Mouse (Mus musculus): ENCODE measurements around the gene Evx1. TPM values are rescaled to one million over a fixed set of nuclear protein-coding genes. Genes with fewer than 3 reads are reported as not detected.

The Evx1 gene
- total and polyA plus RNA-seq, 3 experiments: not detected

DNA sequence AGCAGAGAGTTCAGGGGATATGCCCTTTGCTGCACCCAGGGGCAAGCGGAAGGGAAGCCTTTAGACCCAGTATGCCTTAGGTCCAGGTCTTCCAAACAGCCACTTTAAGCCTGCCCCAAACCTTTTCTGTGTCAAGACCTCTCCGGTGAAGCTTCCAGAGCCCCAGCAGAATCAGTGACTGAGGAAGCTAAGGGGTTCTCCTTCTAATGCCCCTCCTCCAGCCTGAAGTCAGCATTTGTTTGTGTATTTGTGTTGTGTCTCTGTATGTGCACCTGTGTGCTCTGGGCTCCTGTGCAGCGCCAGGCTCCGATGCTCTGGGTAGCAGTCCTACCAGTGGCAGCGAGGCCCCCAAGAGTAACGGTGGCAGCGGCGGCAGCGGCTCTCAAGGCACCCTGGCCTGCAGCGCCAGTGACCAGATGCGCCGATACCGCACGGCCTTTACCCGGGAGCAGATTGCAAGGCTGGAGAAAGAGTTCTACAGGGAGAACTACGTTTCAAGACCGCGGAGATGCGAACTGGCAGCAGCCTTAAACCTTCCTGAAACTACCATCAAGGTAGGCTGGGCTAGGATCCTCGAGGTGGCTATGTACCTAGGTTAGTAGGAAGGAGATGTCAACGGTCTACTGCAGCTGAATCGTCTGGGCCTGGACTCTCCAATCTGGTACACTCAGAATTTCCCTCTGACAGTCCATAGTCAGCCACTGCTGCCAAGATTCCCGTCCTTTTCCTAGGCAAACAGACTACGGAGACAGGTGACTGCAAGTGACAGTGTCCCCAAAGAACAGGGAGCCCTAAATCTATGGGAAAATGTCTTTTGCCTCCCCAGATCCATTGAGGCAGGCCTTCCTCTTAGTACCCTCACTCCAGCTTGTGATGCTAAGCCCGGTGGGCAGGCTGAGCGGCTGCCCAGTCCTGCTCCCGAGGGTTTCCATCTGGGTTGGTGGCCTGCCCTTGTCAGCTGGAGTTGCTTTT is 2.4 kb downstream of the Evx1 start:
- TF ChIP-seq POLR2A (IDR thresholded peaks at IDR 0.05; ENCODE audit: low read depth, low read length): no peak
- TF ChIP-seq POLR2AphosphoS2 (IDR thresholded peaks at IDR 0.05; ENCODE audit: low read depth, low read length): no peak
- TF ChIP-seq PAX5 (IDR thresholded peaks at IDR 0.05; ENCODE audit: low read length): no peak
- no peak for TF ChIP-seq ZKSCAN1 (IDR thresholded peaks at IDR 0.05; ENCODE audit: borderline replicate concordance, low read depth, low read length)
- no peak for TF ChIP-seq NRF1 (IDR thresholded peaks at IDR 0.05; ENCODE audit: low read depth, low read length)
- TF ChIP-seq ETS1 (conservative IDR thresholded peaks at IDR 0.05; ENCODE audit: low read depth, low read length): no peak
- TF ChIP-seq ZNF384 (IDR thresholded peaks at IDR 0.05; ENCODE audit: low read depth, low read length): no peak
- TF ChIP-seq E2F4 (IDR thresholded peaks at IDR 0.05; ENCODE audit: insufficient replicate concordance, low read depth, low read length): no peak
- no peak for TF ChIP-seq KAT2A (IDR thresholded peaks at IDR 0.05; ENCODE audit: insufficient replicate concordance, low read length)
- no peak for TF ChIP-seq CHD1 (IDR thresholded peaks at IDR 0.05; ENCODE audit: low read depth, low read length)
- TF ChIP-seq HCFC1 (IDR thresholded peaks at IDR 0.05; ENCODE audit: low read depth, low read length): no peak
- no peak for TF ChIP-seq SIN3A (IDR thresholded peaks at IDR 0.05; ENCODE audit: low read length)
- no peak for TF ChIP-seq CTCF (conservative IDR thresholded peaks at IDR 0.05 in 1 of 2, IDR thresholded peaks at IDR 0.05 in 1 of 2; ENCODE audit: low read depth in 2 of 2, low read length in 2 of 2)
- TF ChIP-seq MYC (IDR thresholded peaks at IDR 0.05; ENCODE audit: low read depth, low read length): no peak
- in situ Hi-C loops (cut with MboI; ENCODE audit: low pct_ligation_motif_present, low pct_unique_long_range_greater_than_20kb, low sequenced_read_pairs): no loop called here
- no peak overlapping the region for H3K4me3 ChIP-seq (replicated peaks in 1 of 3; ENCODE audit: low read depth in 2 of 3, low read length in 2 of 3, poor library complexity in 1 of 3)
- H3K27me3 ChIP-seq (replicated peaks): no peaks in the 10 kb centered on the region
- H3K27ac ChIP-seq (ENCODE audit: insufficient read depth, low read depth): no peak overlapping the region
- H3K4me1 ChIP-seq (ENCODE audit: control insufficient read depth in 1 of 2, insufficient read depth in 2 of 2): no peaks in the 10 kb centered on the region
- no peaks in the 10 kb centered on the region for H3K79me2 ChIP-seq (replicated peaks; ENCODE audit: control insufficient read depth, extremely low read depth, insufficient read depth, poor library complexity, severe bottlenecking)
- no peak overlapping the region for H3K9ac ChIP-seq (ENCODE audit: insufficient read depth, low read depth)
- dilution Hi-C loops (cut with MboI; ENCODE audit: extremely low pct_ligation_motif_present, extremely low pct_unique_long_range_greater_than_20kb, low sequenced_read_pairs): no loop called here
- no peak overlapping the region for H3K4me2 ChIP-seq (ENCODE audit: insufficient read depth, low read depth, poor library complexity, severe bottlenecking)
- H3K9me3 ChIP-seq (replicated peaks; ENCODE audit: low read length): peaks cover 2% of the 10 kb centered on the region
- DNase-seq (ENCODE audit: extremely low read depth): no peak
- no peaks in the 10 kb centered on the region for H3K36me3 ChIP-seq (replicated peaks in 1 of 2; ENCODE audit: control insufficient read depth in 1 of 2, insufficient read depth in 1 of 2, low read length in 1 of 2)

DNA sequence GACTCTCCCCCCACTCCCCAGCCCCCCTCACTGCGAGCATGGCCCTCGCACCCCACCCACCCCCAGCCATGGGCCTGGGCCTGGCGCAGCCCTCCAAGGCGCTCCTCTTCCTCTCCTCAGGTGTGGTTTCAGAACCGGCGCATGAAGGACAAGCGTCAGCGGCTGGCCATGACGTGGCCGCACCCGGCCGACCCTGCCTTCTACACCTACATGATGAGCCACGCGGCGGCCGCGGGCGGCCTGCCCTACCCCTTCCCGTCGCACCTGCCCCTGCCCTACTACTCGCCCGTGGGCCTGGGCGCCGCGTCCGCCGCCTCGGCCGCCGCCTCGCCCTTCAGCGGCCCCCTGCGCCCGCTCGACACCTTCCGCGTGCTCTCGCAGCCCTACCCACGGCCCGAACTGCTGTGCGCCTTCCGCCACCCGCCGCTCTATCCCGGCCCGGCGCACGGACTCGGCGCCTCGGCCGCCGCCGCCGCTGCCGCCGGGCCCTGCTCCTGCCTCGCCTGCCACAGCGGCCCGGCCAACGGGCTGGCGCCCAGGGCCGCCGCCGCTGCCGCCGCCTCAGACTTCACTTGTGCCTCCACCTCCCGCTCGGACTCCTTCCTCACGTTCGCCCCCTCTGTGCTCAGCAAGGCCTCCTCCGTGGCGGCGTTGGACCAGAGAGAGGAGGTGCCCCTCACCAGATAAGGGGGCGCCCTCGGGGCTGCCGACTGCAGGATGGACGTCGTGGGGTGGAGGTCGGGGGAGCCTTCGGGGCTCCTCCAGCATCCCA is 3.3 kb downstream of the Evx1 start:
- Histone ChIP-seq H3K9me3 (replicated peaks; ENCODE audit: low read length) (peaks cover 2% of the 10 kb centered on the region), H3K79me2 (replicated peaks; ENCODE audit: control insufficient read depth, extremely low read depth, insufficient read depth, poor library complexity, severe bottlenecking) (no peaks in the 10 kb centered on the region), H3K36me3 (replicated peaks in 1 of 2; ENCODE audit: control insufficient read depth in 1 of 2, insufficient read depth in 1 of 2, low read length in 1 of 2) (no peaks in the 10 kb centered on the region), H3K27ac (ENCODE audit: insufficient read depth, low read depth) (no peak overlapping the region), H3K4me1 (ENCODE audit: control insufficient read depth in 1 of 2, insufficient read depth in 2 of 2) (no peaks in the 10 kb centered on the region), H3K4me3 (replicated peaks in 1 of 3; ENCODE audit: low read depth in 2 of 3, low read length in 2 of 3, poor library complexity in 1 of 3) (no peak overlapping the region), H3K9ac (ENCODE audit: insufficient read depth, low read depth) (no peak overlapping the region), H3K4me2 (ENCODE audit: insufficient read depth, low read depth, poor library complexity, severe bottlenecking) (no peak overlapping the region), H3K27me3 (replicated peaks) (no peaks in the 10 kb centered on the region)
- in situ Hi-C loops (cut with MboI; ENCODE audit: low pct_ligation_motif_present, low pct_unique_long_range_greater_than_20kb, low sequenced_read_pairs): no loop called here
- dilution Hi-C loops (cut with MboI; ENCODE audit: extremely low pct_ligation_motif_present, extremely low pct_unique_long_range_greater_than_20kb, low sequenced_read_pairs): no loop called here
- TF ChIP-seq BHLHE40 (IDR thresholded peaks at IDR 0.05; ENCODE audit: low read depth, low read length): no peak
- no peak for TF ChIP-seq MXI1 (IDR thresholded peaks at IDR 0.05; ENCODE audit: low read depth, low read length)
- no peak for TF ChIP-seq GABPA (IDR thresholded peaks at IDR 0.05; ENCODE audit: insufficient replicate concordance, low read depth, low read length)
- no peak for TF ChIP-seq UBTF (IDR thresholded peaks at IDR 0.05; ENCODE audit: low read depth, low read length)
- TF ChIP-seq CHD2 (IDR thresholded peaks at IDR 0.05; ENCODE audit: low read length): no peak
- no peak for DNase-seq (ENCODE audit: extremely low read depth)
